Mouse (Mus musculus) lung, embryonic 14.5 days (tissue): ENCODE measurements around the gene Gm37240. TPM values are rescaled to one million over a fixed set of nuclear protein-coding genes. Genes with fewer than 3 reads are reported as not detected.

Source experiments
- ATAC-seq: fragments of 200-750 bp; cut with Nextera tagmentation; 2 replicates; pipeline ENCODE4 v1.8.0; 2017; ENCODE audit warnings: mild to moderate bottlenecking, moderate TSS enrichment, moderate library complexity; ENCODE audit not compliant: insufficient read depth
- DNase-seq: peaks from one replicate; pipeline ENCODE4 v3.0.0-alpha.2; 2015
- H3K27ac ChIP-seq: fragments of 300-500 bp; sonication (generic); 2 replicates; pipeline ENCODE4 v1.5.1; 2014; ENCODE audit warnings: low read depth, mild to moderate bottlenecking, moderate library complexity
- H3K27me3 ChIP-seq: fragments of 300-500 bp; sonication (generic); 2 replicates; pipeline ENCODE4 v1.6.1; 2014; ENCODE audit warnings: low read length, control low read depth; ENCODE audit not compliant: insufficient read depth
- H3K36me3 ChIP-seq: fragments of 300-500 bp; sonication (generic); 2 replicates; pipeline ENCODE4 v1.6.1; 2014; ENCODE audit warnings: control low read depth; ENCODE audit not compliant: insufficient read depth
- H3K4me1 ChIP-seq: fragments of 300-500 bp; sonication (generic); 2 replicates; pipeline ENCODE4 v1.6.1; 2014; ENCODE audit warnings: antibody characterized with exemption, control low read depth; ENCODE audit not compliant: insufficient read depth
- H3K4me2 ChIP-seq: fragments of 300-500 bp; sonication (generic); 2 replicates; pipeline ENCODE4 v1.6.1; 2014; ENCODE audit warnings: mild to moderate bottlenecking
- H3K4me3 ChIP-seq: fragments of 300-500 bp; sonication (generic); 2 replicates; pipeline ENCODE4 v1.5.1; 2014; ENCODE audit warnings: low read depth, low read length
- H3K9ac ChIP-seq: fragments of 300-500 bp; sonication (generic); 2 replicates; pipeline ENCODE4 v1.6.1; 2014
- H3K9me3 ChIP-seq: fragments of 300-500 bp; sonication (generic); 2 replicates; pipeline ENCODE4 v1.6.1; 2016; ENCODE audit warnings: low read depth, low read length, control low read depth
- CTCF ChIP-seq: IDR thresholded peaks from 2 replicates; pipeline ENCODE4 v1.5.1; 2016; ENCODE audit warnings: antibody characterized with exemption, low read depth
- WGBS: fragments of 180-500 bp; shearing (Covaris S2); extraction: QIAGEN DNeasy Blood & Tissue Kit; methylation state at CpG from one replicate; pipeline ENCODE4 v1.1.7; 2014; 5-methylcytosine and 5-hydroxymethylcytosine counted together
- polyA plus RNA-seq: library from polyadenylated mRNA; unstranded; fragments of >200 nt; fragmentation: Nextera tagmentation; extraction: Ambion mirVana; gene quantifications from 2 replicates; pipeline ENCODE4 v1.2.1, GENCODE M21; 2014

The Gm37240 gene
- polyA plus RNA-seq, 1 experiment from 2014 or later: 4.5 TPM

- no peaks in the 10 kb centered on the region for H3K9me3 ChIP-seq
- DNase-seq: peak; percentile 89
- no peaks in the 10 kb centered on the region for H3K36me3 ChIP-seq
- H3K4me1 ChIP-seq: peaks cover 6% of the 10 kb centered on the region; the same call in 1 of the 2 replicates
- 27% methylated on average over 9 of the region's 9 CpGs for WGBS
- H3K27me3 ChIP-seq: no peaks in the 10 kb centered on the region
- H3K27ac ChIP-seq: peak overlapping the region; percentile 70
- peak overlapping the region; percentile 46 for H3K4me2 ChIP-seq
- TF ChIP-seq CTCF: no peak
- ATAC-seq: peak; percentile 87
- H3K9ac ChIP-seq: no peak overlapping the region
- H3K4me3 ChIP-seq: no peak overlapping the region
Observed at GRCm38 (mm10) chr3:84695867-84696361, 1191.4 kb downstream of the Gm37240 start.

- no peak overlapping the region for H3K4me3 ChIP-seq
- H3K9me3 ChIP-seq: no peaks in the 10 kb centered on the region
- H3K9ac ChIP-seq: no peak overlapping the region
- no peak for DNase-seq
- H3K36me3 ChIP-seq: no peaks in the 10 kb centered on the region
- ATAC-seq: peak; percentile 52
- TF ChIP-seq CTCF: no peak
- WGBS: 21% methylated on average over 9 of the region's 9 CpGs
- no peaks in the 10 kb centered on the region for H3K27me3 ChIP-seq
- H3K4me2 ChIP-seq: peak overlapping the region; percentile 46
- peak overlapping the region; percentile 70 for H3K27ac ChIP-seq
- H3K4me1 ChIP-seq: peaks cover 6% of the 10 kb centered on the region; the same call in 1 of the 2 replicates
Observed at GRCm38 (mm10) chr3:84695418-84695817, 1191.9 kb downstream of the Gm37240 start.

- WGBS: 51% methylated on average over 10 of the region's 10 CpGs
- H3K4me1 ChIP-seq: peaks cover 6% of the 10 kb centered on the region; the same call in 1 of the 2 replicates
- DNase-seq: peak; percentile 67
- H3K9ac ChIP-seq: no peak overlapping the region
- no peak for ATAC-seq
- H3K4me3 ChIP-seq: no peak overlapping the region
- TF ChIP-seq CTCF: no peak
- H3K27me3 ChIP-seq: no peaks in the 10 kb centered on the region
- no peak overlapping the region for H3K27ac ChIP-seq
- H3K36me3 ChIP-seq: no peaks in the 10 kb centered on the region
- H3K9me3 ChIP-seq: no peaks in the 10 kb centered on the region
- no peak overlapping the region for H3K4me2 ChIP-seq
Observed at GRCm38 (mm10) chr3:84693886-84694285, 1193.4 kb downstream of the Gm37240 start.

- Histone ChIP-seq H3K27me3 (no peaks in the 10 kb centered on the region), H3K36me3 (no peaks in the 10 kb centered on the region), H3K9me3 (no peaks in the 10 kb centered on the region), H3K4me3 (no peak overlapping the region), H3K9ac (no peak overlapping the region), H3K4me1 (peaks cover 6% of the 10 kb centered on the region; the same call in 1 of the 2 replicates), H3K27ac (no peak overlapping the region), H3K4me2 (no peak overlapping the region)
- 46% methylated on average over 4 of the region's 4 CpGs for WGBS
- ATAC-seq (no peak), DNase-seq (peak; percentile 84)
- peak; percentile 79 for TF ChIP-seq CTCF
Observed at GRCm38 (mm10) chr3:84692647-84693199, 1194.6 kb downstream of the Gm37240 start.

- WGBS: 64% methylated on average over 7 of the region's 7 CpGs
- no peak overlapping the region for H3K4me3 ChIP-seq
- H3K4me1 ChIP-seq: 0 out of 2 replicates have a peak, but pooled peaks cover under 1% of the 10 kb centered on the region
- DNase-seq (no peak), ATAC-seq (no peak)
- H3K27me3 ChIP-seq: no peaks in the 10 kb centered on the region
- H3K27ac ChIP-seq: no peak overlapping the region
- no peak overlapping the region for H3K4me2 ChIP-seq
- TF ChIP-seq CTCF: no peak
- H3K36me3 ChIP-seq: no peaks in the 10 kb centered on the region
- H3K9ac ChIP-seq: no peak overlapping the region
- H3K9me3 ChIP-seq: no peaks in the 10 kb centered on the region
Observed at GRCm38 (mm10) chr3:84690091-84690771, 1197.1 kb downstream of the Gm37240 start.

- DNase-seq: no peak
- no peaks in the 10 kb centered on the region for H3K4me1 ChIP-seq
- no peak for TF ChIP-seq CTCF
Observed at GRCm38 (mm10) chr3:84689656-84690055, 1197.7 kb downstream of the Gm37240 start.

GRCm38 (mm10) chr3:84688176-84688575, 1199.1 kb downstream of the Gm37240 start:
- H3K9ac ChIP-seq: no peak overlapping the region
- no peaks in the 10 kb centered on the region for H3K27me3 ChIP-seq
- ATAC-seq (no peak), DNase-seq (no peak)
- no peak for TF ChIP-seq CTCF
- no peaks in the 10 kb centered on the region for H3K9me3 ChIP-seq
- H3K4me1 ChIP-seq: no peaks in the 10 kb centered on the region
- no peak overlapping the region for H3K27ac ChIP-seq
- H3K4me3 ChIP-seq: no peak overlapping the region
- 44% methylated on average over 5 of the region's 5 CpGs for WGBS
- no peak overlapping the region for H3K4me2 ChIP-seq
- no peaks in the 10 kb centered on the region for H3K36me3 ChIP-seq

More at GRCm38 (mm10) chr3:84689656-84690055, 1197.7 kb downstream of the Gm37240 start:
- ATAC-seq: no peak
- Histone ChIP-seq H3K27me3 (no peaks in the 10 kb centered on the region), H3K9ac (no peak overlapping the region), H3K4me3 (no peak overlapping the region), H3K27ac (no peak overlapping the region), H3K4me2 (no peak overlapping the region), H3K9me3 (no peaks in the 10 kb centered on the region), H3K36me3 (no peaks in the 10 kb centered on the region)
- WGBS: 70% methylated on average over 2 of the region's 2 CpGs
